Mouse (Mus musculus) layer of hippocampus, adult 9-10 months (tissue): ENCODE measurements around the gene Pard3.

ENCODE experiments used
- DNase-seq: peaks from one replicate; pipeline ENCODE4 v3.0.0; 2022; ENCODE audit warnings: low spot score

Gene Pard3

DNA sequence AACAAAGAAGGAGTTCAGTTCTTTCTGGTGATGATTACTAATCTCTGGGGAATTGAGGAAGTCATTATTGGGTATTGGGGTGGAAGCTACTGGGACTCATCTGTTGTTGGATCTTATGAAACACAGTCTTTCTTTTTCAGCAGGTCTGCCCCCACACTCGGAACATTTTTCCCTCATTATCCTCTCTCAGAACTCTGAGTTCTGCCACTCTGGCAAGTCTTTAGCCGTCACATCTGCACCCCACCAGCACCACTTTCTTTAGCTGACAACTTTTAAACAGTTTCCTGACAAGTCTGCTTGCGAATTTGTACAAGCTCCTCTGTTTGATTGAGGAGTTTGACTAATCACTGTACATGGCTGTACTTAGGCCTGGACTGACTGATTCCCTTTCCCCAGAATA, 118.4 kb downstream of the Pard3 start:
- DNase-seq: no peak

DNA sequence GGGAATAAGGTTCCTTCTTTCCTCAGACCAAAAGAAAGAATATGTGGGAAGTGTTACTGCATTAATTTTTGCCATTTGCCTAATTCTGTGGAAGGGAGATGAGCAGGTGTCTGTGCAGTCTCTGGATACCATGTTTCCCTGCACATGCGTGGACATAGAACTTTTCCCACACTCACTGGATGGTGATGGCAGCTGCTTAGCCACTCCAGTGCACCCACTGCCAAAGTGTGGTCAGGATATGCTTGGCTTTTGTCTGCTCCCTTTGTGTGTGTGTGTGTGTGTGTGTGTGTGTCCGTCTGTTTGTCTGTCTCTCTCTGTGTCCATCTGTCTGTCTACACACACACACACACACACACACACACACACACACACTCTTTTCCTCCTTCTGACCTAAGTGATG, 119.8 kb downstream of the Pard3 start:
- no peak for DNase-seq

DNA sequence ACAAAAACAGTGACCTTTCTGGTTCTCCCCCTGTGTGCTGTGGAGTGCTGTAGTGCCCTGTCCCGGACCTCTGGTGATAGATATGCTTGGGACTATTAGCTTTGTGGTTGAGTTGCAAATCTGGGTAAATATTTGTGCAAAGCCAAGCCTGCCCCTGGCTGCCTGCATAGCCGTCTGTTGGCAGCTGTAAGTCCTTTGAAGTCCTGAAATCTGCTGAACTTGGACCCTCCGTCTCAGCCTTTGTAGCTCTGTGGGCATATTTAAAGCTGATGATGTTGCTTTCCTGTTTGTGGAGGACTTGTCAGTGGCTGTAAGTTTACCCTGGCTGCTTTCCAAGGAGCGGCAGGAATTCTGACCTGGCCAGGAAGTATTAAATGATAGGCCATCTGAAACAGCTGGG, 120.3 kb downstream of the Pard3 start:
- no peak for DNase-seq

DNA sequence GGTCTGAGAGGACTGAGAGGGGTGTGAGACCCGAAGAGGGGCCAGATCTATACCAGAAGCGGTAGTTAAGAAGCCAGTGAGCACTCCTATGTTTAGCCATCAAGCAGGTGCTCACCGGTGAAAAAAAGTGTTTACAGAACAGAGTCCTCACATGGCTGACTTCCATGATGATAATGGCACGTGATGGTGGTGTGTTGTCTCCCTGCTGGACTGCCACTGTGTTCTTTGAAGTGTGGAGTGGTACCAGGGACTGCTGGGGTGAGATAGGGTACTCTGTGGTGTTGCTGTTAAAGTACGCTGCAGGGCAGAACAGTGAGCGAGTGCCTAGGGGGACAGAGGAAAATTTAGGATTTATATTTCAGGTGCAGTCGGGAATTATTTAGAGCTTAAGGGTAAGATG, 122.2 kb downstream of the Pard3 start:
- no peak for DNase-seq

DNA sequence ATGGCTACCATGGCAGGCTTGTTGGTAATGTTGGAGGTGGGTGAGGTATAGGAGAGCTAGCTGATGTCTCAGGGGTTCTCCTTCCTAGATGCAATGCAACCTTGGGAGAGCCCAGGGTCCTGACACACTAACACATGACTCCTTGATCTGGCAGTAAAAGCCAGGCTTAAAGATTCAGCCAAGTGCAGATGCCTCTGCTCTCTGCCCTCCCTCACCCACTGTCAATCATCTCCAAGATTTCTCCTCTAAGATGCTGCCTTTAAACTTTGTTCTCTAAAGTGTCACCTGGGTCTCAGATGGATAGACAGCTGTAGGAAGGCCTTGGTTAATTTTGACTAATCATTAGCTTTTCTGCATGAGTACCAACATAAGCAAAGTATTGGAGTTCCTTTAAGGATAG, 125.0 kb downstream of the Pard3 start:
- DNase-seq: no peak

DNA sequence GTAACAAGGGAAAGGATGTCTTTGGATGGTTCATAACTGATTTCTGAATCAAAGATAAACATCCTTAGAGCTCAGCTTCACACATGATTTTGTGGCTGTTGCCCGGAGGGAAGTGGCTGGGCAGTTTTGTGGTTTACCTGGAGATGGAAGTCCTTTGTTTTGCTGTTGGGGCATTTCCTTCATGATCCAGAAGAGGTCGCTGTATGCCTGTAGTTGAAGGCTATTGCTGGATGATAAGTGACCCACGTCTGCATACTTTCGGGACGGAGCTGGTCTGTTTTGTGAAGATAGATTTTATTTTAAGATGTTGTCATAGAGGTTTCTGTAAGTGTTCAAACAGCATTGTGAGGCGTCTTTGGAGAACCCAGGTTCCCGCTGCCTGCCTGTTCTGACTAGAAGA, 126.7 kb downstream of the Pard3 start:
- peak; percentile 65 for DNase-seq

DNA sequence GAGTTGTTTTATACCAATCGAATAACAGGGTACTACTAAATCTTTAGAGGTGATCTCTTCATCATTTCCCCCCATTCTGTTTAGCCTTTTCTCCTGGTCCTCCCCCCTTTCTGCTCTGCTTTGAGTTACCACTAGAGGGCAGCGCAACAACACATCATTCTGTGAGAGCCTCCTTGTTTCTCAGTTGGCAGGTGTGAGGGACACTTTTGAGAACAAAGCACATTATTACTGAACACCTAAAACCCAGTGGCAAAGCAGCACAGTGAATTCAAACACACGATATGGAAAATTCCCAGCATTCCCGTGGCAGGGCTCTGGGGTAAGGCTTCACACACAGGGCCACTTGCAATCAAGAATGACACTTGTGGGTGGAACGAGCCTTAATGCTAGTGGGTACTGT, 127.7 kb downstream of the Pard3 start:
- DNase-seq: peak; percentile 68

DNA sequence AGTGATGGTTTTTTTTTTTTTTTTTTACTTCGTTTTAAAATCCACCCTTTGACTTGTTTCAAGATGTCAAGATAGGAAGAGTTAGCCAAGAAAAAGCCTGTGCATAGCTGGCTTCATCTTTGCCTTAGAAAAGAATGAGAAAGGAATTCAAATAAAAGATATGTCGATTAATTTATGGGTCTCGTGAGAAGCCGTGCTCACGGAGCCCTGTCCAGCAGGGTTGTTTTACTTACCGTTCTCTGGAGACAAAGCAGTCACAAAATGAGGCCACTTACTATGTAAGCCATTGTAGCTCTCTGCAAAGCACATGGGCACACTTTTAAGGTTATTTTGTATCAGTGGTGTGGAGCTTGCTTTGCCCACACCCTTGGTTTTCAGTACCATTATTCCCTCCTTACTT, 128.1 kb downstream of the Pard3 start:
- no peak for DNase-seq

DNA sequence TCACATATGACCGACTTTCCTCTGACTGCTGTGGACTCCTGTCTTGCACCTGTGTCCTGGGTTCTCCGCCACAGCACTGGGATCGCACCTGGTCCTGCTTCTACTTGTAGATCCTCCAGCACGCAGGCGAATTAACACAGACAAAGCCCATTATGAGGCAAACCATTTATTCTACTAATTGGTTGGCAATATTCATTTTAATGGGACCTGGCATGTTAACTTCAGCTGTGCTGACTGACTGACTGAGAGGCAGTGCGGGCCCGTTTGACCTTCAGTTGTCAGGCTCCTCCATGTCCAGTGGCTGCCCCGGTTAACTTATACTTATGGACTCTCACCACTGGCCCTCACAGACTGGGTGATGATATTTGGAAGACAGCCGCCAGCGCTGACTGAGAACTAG, 128.6 kb downstream of the Pard3 start:
- no peak for DNase-seq

DNA sequence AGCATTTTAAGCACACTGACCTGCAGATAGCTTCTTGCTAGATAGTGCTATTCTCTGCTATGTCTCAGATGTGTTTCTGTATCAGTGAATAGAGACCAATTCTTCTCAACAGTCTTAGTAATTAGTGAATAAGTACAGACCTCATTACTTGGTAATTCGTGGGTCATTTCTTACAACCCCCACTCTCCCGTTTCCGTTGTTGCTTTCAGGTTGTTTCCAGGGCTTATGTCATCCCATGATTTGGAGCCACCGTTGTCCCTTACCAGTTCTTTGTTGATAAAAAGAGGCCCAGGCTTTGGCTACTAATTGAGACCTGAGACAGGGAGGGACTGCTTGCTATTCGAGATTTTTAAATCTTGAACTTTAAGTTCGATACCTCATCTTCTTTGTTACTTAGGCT, 129.7 kb downstream of the Pard3 start:
- no peak for DNase-seq

DNA sequence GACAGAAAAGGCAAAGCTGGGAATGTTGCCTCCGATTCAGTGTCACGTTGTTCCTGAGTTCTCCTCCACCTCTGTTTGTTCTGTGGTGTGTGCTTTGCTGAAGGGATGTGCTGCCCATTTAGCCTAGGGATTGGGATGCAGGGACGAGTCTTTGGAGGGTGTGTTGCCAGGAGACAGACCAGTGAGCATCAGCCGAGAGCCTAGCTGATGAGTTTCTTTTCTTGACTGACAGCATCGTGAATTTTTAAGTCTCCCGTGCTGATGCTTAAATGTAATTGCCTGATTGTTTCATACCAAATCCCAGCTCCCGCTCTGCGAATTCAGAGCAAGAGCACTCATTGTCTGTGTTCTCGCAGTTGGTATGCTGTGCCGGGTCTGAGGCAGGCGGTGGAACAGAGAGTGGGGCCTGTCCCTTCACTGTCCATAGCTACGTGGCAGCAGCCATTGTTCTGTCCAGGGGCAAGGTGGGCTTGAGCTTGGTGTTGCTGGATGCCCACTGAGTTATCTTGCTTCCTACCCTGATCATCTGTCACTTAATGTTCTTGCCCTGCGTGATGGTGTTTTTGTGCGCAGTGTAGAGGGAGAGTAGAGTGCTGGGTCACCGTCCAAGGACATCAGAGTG, 131.2 kb downstream of the Pard3 start:
- DNase-seq: no peak

DNA sequence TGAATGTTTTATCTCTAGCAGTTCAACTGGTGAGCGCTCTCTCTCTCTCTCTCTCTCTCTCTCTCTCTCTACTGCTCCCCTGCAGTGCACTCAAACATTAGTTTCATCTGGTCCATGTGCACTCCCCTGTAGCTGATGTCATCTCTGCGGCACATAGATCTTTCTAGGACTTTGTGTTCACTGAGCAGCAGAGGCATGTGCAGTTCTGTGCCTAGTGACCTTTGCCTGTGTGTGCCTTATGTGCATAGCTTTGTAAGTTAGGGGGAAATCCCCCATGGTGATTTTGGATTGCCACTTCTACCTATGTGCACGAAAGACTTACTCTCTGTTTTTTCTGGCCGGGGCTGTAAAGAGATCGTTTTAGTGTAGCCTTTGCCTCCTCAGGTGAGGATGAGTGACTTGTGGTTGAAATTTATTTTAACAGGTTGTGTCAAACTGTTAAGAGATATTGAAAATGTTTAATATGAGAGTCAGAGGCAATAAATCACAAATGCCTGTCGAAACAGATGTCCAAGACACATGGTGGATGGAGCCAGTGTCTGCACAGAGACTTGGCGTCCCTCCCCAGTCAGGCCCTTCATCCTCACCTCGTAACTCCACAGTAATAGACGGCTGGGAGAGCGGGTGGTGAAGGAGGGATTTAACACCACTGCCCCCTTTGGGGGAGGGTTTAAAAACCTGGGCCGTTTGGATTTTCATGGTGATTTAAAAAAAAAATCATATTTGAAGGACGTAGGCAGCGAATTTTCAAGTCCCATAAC, 133.0 kb downstream of the Pard3 start:
- DNase-seq: no peak

DNA sequence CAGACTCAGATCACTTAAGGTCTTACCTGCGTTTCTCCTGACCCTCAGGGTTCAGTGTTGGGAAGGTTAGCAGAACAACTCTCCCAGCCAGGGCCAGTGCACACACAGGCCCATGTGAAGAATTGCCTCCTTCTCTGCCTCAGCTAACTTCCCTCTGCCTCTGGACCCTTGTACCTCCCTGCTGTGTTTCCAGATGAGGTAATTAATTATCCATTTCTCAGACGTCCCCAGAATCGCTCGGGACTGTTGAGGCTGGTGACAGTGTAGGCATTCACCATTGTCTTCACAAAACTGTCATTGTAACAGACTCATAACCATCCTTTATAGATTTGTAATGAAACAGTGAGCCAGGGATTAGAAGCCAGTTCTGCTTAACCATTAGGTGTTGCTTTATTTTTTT, 143.8 kb downstream of the Pard3 start:
- DNase-seq: no peak

DNA sequence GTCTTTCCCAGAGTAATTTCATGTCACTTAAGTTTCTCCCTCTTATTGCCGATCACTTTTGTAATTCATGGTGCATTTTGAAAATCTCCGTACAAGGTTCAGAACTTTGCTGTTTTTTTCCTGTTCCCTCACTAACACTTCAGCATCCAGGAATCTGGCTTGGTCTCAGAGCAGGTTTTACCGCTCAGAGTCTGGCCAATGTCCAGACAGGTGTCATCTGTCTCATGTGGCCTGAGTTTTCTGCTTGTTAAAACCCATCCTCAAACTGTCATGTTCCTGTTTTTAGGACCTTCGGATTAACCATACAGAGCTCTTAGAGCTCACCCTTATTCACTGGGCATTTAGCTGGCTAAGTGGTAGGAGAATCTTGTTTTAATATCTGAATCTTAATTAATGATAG, 146.9 kb downstream of the Pard3 start:
- DNase-seq: no peak

DNA sequence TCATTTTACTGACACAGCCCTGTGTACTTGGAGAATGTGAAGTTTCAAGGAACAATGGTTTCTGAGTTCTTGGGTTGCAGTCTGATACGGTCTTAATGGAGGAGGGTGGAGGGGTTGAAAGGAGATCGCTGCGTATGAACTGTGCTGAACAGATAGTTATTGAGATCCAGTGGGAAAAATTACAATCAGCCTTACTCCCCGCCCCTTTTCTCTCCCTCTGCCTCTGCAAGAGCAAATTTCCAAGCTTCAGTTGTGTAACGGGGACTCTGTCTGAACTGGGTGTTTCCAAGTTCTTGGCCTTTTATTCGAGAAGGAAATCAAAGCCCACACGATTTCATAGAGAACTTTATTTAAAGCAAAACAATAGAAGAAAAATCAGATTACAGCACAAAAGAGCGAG, 150.6 kb downstream of the Pard3 start:
- DNase-seq: no peak

DNA sequence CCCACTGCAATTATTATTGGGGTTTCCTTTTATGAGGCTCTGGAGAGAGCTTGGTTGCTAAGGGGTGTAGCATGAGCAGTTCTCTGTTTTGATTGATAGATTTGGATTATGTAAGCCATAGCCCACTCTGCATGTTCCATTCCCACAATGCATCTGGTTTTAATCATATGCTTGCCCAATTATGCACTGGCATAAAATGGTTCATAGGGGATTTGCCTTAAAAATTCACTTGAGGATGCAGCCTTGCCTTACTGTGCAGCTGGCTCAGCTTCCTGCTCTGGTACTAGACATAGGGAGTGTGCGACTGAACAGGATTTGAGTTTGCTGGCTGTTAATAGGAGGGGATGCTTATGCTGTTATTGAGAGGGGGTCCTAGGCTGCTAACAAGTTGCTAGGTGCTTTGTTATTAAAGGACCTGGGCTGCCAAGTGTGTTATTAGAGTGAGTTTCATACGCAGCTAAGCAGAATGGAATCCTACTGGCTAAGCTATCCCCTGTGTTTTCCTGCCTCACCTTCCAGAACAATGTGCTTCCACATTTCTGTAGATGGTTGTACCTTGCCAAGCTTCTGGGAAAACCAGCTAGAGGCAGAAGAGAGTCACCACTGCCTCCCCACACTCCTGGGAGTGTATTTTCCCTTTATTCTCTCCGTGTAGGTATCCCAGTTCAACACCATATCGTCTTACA, 151.2 kb downstream of the Pard3 start:
- DNase-seq: peak; percentile 18

DNA sequence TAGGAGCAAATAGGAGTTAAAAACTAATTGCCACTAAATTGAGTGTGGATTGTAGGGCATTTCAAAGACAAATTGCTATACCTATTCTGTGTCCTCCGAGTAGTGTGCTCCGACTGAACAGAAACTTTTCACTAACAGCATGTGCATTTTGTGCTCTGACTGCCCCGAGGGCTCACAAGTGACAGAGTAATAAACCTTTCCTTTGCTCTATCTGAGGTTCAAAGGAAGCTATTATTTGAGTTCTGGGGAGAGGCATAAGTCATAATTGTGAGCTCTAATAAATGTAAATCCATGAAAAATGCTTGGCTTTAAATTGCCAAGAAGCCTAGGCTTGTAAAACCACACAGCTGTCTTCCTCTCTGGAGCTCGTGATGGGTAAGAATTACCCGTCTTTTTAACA, 156.5 kb downstream of the Pard3 start:
- DNase-seq: no peak

DNA sequence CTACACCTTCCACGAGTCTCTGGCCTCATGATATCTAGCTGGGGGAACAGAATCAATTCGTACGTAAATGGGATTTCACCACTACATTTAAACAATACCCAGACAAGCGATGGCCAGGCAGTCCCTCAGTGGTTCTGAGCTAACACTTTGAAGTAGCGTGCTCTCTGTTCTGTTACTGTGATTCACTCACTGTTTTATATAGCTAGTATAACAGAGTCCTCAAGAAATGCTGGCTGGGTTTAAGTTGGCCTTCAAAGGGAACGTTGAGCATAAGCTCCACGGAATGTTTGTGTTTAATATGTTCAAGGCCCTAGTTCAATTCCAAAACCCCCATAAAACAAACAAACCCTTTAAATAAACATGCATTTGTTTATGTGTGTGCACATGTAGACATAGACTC, 156.9 kb downstream of the Pard3 start:
- DNase-seq: no peak

DNA sequence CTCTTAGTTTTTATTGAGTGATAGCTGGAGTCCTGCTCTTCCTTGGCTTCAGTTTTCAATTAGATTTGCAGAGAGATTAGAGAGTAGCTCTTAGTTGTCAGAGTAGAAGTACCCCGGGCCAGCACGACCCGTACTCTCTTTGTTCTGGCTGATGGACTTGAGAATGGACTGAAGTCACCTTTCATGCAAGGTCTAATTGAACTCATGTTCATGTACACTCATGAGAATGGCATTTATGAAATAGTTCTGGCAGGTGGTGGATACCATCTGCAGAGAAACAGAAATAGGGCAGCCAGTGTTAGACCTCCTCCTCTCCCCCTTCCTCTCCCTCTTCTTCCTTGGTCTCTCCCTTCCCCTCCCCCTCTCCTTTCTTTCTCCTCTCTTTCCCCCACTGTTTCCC, 158.7 kb downstream of the Pard3 start:
- no peak for DNase-seq

DNA sequence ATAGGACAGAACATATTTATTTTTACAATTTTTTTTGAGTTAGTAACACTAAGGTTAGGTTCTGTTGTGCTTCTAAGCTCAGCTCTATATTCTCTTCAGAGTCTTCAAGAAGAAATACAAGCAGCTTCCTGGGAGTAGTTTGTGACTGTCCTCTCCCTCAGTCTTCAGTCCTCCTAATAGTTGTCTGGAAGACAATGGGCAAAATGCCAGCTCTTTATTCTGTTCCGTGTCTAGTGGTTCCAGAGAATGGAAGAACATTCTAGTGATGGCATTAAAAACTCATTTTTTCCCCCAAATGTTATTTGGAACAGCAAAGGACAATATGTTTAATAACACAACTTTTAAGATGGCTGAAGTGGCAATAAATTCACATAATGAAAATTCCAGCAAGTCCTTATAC, 163.3 kb downstream of the Pard3 start:
- DNase-seq: no peak

DNA sequence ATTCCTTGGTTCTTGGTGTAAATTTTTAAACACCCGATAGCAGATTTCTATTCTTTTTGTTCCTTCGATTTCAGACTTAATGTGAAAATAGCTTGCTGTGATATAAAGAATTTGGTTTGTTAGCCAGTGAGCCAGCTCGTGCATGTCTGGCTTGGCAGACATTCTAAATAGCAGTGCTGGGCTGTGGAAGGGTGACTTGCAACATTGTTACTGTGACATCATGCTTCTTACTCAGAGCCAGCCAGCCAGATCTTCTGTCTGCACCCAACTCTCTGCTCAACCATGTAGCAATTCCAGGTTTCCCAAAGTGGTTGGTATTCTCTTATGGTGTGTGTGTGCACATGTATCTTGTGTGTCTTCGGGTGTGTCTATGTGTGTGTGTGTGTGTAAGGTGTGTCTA, 163.7 kb downstream of the Pard3 start:
- DNase-seq: no peak

DNA sequence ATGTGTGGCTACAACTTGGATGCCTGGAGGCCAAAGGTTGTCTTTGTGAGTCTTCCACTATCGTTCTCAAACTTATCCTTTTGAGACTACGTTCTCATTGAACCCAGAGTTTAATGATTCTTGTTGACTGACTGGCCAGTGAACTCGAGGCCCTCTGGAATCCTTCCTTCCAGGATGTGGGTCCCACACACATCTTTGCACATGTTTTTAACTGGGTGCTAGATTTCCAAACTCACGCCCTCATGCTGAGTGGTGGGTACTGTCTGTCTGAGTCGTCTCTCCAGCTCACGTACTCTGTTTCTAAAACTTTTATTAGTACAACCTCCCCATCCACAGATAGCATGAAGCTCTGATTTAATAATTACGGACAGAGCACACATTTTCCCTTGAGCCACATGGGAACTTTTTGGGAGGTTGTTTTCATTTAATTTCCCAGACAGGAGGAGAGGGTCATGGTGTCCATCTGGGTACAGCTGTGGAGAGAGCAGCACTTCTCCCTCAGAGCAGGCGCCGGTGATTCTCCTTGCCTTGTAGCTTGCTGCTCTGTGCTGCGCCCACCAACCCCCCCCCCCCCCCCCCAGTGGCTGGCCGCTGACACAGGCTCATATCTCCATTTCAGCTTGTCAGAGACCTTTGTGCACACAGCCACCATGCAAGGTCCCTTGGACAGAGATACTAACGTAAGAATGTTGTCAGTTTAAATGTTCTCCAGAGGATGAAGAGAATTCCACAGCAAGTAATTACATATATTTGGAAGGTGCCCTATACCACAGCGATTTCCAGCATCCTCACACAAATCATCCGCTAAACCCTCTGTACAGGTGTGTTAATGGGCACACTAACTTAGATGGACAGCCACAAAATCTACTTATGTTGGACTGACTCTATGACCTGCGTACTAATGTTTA, 165.9 kb downstream of the Pard3 start:
- DNase-seq: no peak

DNA sequence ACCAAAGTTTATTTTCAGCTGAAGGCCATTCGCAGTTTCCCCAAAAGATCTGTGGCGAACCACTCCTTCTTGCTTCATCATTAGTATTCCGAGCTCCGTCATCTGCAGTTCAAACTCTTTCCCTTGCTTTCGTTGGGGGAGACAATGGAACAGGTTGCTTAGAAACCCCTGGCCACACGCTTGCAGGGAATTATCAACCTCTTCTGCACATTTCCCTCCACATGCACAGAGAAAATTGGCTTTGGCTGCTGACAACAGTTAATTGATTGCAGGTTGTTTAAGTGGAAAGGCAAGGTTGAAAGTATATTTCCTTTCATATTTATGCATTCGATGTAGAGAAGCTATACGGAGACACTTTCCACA, 166.5 kb downstream of the Pard3 start:
- DNase-seq: no peak
